Mouse (Mus musculus) naive thymus-derived CD4-positive, alpha-beta T cell, adult 2 months (primary cell): ENCODE measurements at regions not wholly inside any gene's neighbourhood (a gene's known extent, or its start where the extent isn't known, plus 50 kb on each side); places are given as distances from the start of the nearest gene placed in this dataset.

ENCODE experiments used
- DNase-seq: peaks from one replicate; pipeline ENCODE4 v3.0.0-alpha.2; 2011; ENCODE audit warnings: low read depth

DNA sequence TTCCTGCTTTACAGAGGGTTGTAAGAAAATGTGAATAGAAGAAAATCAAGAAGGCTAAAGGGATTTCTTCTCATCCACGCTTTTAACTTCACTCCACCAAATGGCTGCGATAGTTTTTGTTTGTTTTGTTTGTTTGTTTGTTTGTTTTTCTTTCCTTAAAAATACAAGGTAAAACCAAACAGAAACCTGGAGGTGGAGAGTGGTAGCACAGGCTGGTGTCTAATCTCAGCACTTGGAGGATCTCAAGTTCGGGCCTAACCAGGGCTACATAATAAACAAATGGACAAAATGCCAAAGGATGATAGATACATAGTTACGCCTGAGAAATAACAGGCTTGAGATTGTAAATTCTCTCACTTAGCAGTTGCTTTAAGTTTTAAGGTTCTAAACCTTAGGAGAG is 50.8 kb upstream of the Mboat1 start:
- DNase-seq, result no peak

DNA sequence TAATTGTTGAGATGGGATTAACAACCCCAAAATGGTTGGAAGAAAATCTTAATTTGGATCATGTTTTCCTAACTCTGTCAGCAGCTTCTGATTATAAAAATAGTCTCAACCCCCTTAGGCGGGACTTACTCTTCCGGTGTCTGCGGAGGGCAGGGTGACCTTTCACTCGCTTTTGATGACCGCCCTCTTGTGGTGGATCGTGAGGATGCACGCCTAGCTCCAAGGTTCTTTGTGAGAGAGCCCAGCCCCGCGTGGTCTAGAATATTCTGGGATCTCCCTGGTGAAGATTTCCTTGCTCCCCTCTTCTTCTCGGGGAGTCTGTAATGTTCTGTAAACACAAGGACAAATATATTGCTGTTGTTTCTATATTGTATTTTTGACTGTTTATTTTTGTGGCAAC is 51.3 kb upstream of the Mboat1 start:
- DNase-seq, result peak; percentile 92

DNA sequence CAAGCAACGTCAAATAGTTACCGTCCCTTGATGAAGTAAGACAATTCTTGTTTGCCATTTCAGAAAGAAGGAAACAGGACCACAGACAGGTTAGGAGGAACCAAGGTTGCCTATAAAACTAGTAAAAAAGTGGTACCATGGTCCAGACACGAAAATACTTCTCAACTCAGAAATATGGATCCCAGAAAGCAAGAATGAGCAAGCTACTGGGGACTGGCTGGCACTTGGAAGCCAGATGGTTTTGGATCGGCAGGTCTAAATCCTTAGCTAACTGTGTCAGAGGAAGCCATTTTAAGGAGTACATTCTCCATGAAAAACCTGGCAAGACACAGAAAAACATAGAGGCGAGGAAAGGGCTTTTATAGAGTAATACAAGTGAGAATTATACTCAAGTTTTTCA is 51.9 kb upstream of the Mboat1 start:
- DNase-seq, result no peak

DNA sequence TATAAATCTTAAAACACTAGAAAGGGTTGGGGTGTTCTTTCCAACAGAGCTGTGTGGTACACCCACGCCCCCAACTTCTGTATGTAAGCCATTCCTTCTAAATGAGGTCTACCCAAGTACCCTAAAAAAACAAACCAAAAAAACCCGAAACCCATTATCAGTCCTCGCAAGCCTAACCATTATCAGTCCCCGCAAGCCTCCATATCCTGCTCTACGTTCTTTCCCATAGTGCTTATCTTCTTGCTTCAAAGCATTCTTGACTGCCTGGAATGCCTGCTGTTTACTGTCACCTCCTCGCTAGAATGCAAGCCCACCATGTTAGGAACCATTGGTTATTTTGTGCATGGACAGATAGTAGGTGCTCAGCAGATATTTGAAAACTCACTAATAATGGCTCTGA is 52.3 kb upstream of the Mboat1 start:
- no peak for DNase-seq

DNA sequence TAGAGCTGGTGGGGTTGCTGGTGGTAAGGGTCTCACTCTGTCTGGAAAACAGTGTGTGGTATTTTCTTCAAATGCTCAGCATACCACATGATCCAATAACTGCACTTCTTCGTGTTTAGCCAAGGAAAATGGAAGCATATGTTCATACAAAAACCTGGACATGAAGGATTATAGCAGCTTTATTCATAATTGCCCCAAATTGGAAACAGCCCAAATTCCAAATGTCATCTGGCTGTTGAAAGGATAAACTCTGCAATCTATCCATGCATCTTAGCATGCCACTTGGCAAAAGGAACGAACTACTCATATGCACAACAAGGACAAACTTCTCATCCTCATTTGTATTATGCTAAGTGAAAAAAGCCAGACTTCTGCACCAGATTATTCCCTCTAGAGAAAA is 53.5 kb upstream of the Mboat1 start:
- DNase-seq, result no peak

DNA sequence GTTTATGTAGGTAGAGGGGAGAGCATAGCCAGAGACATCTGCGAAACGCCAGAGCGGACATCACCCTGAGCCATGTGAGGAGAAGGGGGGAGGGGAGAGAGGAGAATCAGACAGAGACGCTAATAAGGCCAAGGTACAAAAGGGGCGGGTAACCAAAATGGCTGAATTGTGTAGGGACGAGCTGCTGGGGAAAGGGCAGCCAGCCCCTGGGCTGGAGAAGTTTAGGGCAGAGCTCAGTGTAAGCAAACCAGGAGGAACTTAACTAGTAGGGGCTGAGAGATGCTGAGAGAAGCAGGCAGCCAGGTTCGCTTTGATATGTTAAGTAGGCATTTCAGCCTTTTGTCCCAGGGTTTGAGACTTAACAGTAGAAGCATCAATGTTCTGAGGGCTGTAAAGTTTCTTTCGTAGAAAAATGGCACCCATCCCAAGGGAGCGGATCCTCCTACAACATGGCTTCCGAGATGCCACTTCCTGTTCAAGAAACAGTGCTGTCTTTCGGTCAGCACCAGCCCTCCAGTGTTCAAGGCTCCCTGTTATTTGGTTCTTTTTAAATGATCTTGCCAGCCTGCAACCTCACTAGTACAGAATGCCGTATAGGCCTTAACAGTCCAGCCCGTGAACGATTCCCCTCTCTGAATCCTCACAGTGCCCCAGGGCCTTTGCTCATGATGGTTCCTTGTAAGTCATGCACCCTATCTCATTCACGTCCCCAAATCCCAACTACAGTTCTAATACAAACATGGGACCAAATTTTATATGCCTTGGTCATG is 55.4 kb upstream of the Mboat1 start:
- DNase-seq, result no peak

DNA sequence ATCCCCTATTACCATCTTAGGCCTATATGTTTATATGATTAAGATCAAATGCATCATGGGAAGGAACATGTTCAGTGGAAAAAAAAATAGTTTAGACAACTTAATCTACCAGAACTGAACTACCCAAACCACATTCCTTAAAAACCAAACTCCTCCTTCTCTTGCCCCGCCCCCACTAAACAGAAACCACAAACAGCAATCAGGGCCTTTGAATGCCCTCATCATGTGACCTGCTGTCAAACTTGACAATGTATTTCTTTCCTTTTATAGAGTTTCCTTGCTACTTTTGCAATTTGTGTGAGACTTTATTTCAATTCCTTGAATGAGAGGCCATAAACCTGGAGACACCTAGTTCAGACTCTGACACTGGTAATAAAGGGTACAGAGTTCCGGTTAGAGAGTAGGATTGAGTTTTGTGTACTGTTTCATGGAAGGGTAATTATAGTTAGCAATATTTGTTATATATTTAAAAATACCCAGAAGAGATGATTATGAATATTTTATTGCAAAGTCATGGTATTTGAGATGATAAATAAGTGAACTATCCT is 61.7 kb upstream of the Mboat1 start:
- no peak for DNase-seq

DNA sequence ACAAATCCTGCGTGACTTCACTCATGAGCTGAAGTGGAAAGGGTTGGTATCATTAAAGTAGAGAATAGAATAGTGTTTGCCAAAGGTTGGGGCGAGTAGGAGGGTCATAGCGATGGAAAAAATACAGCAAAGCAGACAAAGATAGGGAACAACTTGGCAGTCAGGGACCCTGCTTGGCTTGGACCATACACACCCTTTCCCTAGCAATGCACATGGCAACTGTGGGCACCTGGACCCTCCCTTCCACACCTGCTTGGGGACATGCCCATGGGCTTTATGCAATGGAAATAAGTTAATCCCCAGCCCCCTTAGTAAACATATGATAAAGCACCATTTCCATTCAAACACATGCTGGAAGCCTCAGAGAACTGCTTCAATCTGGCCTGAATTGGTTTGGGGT is 62.2 kb upstream of the Mboat1 start:
- DNase-seq, result no peak

DNA sequence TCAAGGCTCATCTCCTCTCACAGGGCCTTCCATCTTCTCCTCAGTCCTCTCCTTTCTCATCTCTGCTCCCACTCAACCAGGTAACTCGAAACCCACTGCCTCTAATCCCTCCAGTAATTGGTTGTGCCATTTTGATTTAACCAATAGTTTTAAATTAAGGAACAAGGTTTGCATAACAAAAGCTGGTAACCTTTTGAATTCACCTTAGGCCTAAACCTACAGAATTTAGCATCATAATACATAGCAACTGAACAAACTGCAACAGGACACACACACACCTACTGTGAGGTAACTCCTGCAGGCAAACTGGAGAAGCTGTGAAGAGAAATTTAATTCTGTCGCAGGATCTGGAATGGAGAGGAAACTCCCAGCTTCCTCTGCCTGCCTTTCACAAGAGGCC is 66.9 kb upstream of the Mboat1 start:
- no peak for DNase-seq

DNA sequence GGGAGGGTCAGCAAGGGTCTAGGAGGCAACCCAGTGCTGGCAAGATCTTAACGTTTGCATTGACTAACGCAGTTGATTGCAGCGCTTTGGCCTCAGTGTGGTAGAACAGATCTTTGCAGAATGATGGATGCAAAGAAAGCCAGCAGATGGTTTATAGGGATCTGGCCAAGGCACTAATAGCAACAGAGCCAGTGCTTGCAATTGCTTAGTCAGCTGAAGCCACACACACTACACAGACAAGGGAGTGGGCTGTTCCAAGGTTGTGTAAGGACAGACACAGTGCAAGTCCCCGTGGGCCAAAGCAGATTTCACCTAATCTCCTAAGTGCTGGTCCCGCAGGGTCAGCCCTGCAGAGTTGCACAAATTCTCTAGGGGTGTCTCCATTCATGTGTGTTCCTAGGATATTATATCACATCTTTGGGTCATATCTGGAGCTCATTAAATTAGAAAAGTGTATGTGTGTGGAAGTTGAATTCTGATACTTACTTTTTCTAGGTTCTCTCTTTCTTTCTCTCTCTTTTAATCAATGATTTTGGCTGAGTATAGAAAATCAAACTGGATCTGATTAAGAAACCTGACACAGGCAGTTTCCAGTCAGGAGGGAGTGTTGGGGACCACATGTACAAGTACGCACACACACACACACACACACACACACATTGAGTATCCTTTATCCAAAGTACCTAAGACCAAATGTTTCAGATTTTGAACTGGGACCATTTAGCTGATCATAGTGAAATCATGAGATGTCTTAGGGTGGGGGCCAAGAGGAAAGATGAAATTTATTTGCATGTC is 68.5 kb upstream of the Mboat1 start:
- DNase-seq, result no peak

DNA sequence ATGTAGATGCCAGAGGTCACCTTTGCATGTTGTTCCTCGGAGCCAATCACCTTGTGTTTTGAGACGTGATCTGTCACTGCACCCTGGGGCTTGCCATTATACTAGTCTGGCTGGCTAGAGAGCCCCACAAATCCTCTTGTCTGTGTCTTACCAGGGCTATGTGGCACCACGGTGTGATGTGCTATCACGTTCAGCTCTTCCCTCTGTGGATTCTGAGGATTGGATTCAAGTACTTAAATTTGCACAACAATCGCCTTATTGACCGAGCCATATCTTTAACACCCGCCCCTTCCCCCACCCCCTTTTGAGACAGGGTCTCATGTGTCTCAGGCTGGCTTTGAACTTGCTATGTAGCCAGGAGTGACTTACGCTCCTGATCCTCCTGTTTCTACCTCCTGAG is 70.8 kb upstream of the Mboat1 start:
- no peak for DNase-seq

DNA sequence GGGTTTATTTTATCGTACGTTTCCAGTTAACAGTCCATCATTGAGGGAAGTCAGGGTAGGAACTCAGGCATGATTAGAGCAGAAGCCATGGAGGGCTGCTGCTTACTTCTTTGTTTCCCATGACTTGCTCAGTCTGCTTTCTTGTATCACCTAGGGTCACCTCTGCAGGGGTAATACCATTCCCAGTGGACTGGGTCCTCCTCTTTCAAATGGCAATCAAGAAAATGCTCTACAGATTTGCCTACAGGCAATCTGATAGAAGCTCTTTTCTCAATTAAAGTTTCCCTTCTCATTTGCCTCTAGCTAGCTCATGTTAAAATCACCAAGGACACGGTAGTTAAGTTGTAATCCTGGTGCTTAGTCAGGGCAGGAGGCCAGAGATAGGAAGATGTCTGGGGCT is 72.5 kb upstream of the Mboat1 start:
- no peak for DNase-seq

DNA sequence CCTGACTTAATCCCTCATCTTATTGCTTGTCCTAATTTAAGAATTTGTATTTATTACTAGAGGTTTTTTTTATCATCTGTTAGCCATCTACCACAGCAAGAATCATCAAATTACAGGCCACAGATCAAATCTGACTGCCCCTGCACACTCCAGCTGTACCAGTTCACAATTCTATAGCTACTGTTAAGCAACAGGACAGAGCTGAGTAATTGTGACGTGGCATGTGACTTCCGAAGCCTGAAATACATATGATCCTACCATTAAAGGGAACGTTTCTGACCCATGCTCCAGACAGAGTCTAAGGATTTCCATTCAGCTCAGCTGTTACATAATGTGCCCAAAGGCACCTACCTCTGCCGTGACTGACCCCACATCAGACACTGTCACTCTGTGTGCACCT is 74.0 kb upstream of the Mboat1 start:
- no peak for DNase-seq

DNA sequence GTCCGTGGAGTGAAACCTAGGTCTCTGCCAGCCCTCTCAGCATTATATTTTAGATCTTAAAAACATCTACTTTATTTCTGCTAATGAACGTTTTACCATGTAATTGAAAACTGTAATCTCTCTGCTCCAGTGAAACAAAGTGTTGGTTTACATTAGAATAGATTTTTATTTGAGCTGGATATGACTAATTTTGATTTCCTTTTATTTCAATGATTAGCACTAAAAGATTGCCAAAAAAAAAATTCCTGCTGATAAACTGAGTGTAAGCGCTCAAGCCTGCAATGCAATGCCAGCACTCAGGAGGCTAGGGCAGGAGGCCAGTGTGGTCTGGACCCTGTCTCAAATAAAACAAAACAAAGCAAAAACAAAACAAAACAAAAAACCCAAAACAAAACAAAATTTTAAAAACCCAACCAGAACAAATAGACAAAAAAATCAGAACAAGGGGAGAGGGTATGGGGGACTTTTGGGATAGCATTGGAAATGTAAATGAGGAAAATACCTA is 69.3 kb upstream of the E2f3 start:
- no peak for DNase-seq

DNA sequence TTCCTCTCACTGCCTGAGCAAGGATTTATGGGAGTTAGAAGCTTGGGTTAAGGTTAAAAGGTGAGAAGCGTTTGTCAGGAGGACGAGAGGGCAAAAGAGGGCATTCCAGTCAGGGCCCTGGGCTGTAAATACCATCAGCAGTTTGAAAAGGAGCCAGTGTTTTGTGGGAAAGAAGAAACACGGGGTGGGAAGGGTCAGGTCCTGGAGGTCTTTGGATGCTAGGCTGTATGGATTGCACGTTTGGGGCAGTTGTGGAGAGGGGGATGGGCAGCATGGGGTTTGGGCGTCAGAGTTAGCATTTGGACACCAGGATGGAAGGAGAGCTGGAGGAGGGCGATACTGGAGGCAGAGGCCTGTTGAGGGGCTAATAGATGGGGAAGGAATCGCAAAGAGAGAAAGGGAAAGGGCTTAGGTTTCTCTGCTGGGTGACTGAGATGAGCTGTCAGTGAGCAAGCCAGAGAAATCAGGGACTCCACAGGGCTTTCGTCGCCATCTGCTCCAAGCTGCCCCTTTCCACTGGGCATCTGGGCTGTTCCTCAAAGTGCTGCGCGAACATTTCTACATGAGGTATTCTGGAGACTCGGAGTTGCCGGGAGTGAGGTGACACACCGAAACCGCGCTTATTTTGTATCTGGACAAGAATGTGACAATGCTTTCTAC is 66.2 kb upstream of the E2f3 start:
- no peak for DNase-seq

DNA sequence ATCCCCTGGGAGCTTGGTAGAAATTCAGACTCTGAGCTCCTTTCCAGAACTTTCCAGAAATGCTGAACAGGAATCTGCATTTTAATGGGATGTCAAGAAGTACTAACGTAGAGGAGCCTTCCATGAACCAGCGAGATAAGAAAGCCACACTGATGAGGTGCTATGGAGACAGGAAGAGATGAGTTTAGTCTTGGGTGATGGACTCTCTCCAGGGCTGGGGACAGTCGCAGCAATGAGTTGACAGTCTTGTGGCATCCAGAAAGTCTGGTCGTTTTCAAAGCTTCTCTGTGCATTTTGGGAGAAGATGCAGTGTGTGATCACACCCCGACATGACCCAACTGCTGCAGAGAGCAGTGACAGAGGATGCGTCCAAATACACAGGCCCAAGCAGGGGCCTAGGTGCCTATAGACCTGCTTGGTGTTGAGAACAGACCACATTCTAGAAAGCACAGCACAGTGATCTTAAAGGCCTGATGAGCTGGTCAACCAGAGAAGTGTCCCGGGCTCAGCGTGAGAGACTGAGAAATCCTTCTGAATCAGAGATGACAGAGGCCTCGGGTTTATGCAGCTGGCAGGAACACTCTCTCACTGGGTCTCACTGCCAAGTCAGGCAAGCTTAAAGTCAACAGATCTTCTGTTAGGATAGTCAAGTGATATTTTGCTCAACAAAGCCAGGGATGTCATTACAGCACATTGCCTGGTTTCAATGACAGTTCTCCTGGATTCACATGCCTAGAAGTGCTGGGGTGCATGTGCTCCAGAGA is 65.1 kb upstream of the E2f3 start:
- no peak for DNase-seq

DNA sequence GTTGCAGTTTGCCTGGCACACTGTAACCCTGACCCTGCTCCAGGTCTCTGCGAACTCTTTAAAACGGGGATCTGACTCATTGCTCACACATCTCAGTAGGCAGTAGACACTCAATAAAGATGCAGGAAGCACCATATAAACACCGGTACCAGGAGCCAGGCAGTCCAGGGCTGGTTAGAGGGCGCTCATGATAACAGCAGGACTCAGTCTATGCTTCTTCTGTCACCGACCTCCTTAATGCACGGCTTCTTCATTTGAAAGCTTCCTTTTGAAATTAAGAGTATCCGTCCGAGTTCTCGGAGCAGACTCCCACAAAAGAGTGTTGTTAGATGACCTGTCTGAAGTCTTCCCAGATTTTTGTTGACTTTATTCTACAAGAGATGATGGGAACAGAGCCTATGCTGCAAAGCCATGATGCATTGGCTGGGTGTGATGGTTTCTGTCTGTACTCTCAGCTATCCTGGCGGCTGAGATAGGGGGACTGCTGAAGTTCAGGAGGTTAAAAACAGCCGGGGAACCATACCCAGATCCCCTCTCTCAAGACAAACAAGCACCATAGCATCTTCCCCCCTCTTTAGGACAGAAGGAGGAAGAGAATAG is 62.5 kb upstream of the E2f3 start:
- no peak for DNase-seq

DNA sequence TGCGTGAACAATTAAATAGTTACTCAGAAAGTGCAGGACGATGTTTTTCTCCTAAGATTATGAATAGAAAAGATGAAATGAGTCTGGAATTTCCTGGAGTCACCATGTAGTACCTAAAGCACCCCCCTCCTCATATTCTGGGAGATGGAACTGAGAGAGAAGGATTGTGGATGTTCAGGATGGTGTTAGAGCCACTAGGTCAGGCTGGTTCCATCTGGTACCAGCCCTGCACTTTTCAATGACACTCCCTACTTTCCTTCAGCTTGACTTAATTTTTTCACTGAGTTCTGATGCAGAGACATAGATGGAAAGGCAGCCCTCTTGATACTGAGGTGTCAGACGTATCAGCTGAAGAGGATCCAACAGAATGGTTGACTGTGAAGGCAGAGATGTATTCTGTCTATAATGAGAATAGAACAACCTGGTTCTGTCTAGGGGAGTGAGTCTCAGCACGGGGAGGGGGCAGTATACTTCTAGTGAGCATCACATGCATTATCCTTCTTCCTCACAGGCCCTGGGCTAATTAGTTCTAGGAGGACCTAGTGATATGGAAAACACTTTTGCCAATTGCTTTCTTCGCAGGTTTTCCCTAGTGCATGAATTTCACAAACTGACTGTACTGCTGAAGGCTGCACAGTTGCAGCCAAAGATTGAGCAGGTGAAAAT is 60.8 kb upstream of the E2f3 start:
- DNase-seq, result no peak

DNA sequence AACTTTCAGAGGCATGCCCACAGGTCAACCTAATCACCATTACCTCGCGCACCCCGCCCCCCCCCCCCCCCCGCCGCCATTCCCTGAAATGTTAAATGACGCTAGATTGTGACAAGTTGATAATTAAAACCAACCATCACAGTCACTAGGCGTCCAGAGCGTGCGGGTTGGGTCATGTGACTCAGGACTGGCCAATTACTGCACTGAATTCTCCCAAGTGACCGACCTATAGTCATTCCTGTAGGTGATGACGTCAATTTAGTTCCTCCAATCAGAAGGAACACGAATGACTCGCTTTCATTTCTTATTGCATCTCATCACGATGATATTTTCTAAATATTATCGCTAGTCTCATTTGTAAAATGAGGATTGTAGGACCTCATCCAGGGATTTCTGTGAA is 60.2 kb upstream of the E2f3 start:
- DNase-seq, result no peak

DNA sequence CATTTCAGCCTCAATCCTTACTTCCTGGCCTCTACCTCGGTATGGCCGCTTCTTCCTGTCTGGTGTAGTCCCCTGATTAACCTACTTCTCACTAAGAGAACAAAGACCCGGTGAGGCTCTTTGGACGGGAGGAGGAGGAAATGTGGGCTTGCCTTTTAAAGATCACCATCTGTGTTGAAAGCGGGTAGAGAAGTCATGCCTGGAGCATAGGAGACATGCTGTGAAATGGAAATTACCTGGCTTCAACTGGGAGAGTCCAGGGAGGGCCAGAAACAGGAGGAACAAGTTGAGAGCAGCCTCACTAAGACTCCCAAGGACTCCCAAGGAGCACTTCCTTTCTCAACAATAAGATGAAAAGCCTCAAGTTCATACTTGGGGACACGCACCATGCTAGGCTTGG is 59.4 kb upstream of the E2f3 start:
- DNase-seq, result peak; percentile 16

DNA sequence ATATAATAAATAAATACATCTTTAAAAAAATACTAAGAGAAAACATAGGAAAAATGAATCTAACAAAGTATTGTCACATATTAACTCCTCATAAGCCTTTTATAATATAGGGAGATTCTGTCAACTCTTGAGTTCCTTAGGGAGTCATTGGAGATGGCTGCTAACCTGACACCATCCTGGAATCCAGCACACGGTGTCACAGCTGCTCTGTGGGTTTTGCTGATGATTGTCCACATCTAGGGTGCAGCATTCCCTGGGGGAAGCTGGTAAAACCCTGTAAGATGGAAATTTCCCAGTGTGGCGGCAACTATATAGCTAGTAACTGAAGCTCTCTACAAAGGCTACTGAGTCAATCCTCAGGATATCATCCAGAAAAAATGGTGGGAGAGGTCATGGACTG is 58.9 kb upstream of the E2f3 start:
- no peak for DNase-seq
